Mouse (Mus musculus) stomach, postnatal 0 days (tissue): ENCODE results near the gene Btbd16.
A peak's percentile ranks its signal among the peaks of the same experiment; 100 is the strongest.

Source experiments
- CTCF ChIP-seq: IDR thresholded peaks from 2 replicates; pipeline ENCODE4 v1.5.1; 2016; ENCODE audit warnings: antibody characterized with exemption, low read depth, mild to moderate bottlenecking, moderate library complexity
- EP300 ChIP-seq: optimal IDR thresholded peaks from 2 replicates; pipeline ENCODE3; 2016; ENCODE audit warnings: antibody characterized with exemption

- TF ChIP-seq EP300 (no peak), CTCF (peak; percentile 75)
These were observed 19.1 kb upstream of the Btbd16 start for GRCm38 (mm10) chr7:130754790-130755189.
